Mouse (Mus musculus) forebrain, embryonic 10.5 days (tissue): Measurements from ENCODE around the gene Cdk14. TPM values are rescaled to one million over a fixed set of nuclear protein-coding genes. Genes with fewer than 3 reads are reported as not detected.

Experiments
- DNase-seq: peaks from one replicate; pipeline ENCODE4 v3.0.0-alpha.2; 2017; ENCODE audit warnings: low spot score; ENCODE audit errors: extremely low spot score
- H3K27ac ChIP-seq: fragments of 300-500 bp; sonication (generic); 2 replicates; pipeline ENCODE4 v1.5.1; 2016; ENCODE audit warnings: mild to moderate bottlenecking
- H3K27me3 ChIP-seq: fragments of 300-500 bp; sonication (generic); 2 replicates; pipeline ENCODE4 v1.6.1; 2016; ENCODE audit warnings: mild to moderate bottlenecking; ENCODE audit not compliant: poor library complexity, severe bottlenecking
- H3K36me3 ChIP-seq: fragments of 300-500 bp; sonication (generic); replicated peaks from 2 replicates; pipeline ENCODE4 v1.6.1; 2016; ENCODE audit warnings: mild to moderate bottlenecking, moderate library complexity
- H3K4me1 ChIP-seq: fragments of 300-500 bp; sonication (generic); 2 replicates; pipeline ENCODE4 v1.6.1; 2016
- H3K4me3 ChIP-seq: fragments of 300-500 bp; sonication (generic); 2 replicates; pipeline ENCODE4 v1.5.1; 2016; ENCODE audit warnings: mild to moderate bottlenecking, moderate library complexity
- H3K9me3 ChIP-seq: fragments of 300-500 bp; sonication (generic); 2 replicates; pipeline ENCODE4 v1.6.1; 2016; ENCODE audit warnings: mild to moderate bottlenecking, moderate library complexity
- WGBS: fragments of 180-500 bp; shearing (Covaris S2); methylation state at CpG from one replicate; pipeline ENCODE4 v1.1.7; 2016; 5-methylcytosine and 5-hydroxymethylcytosine counted together
- polyA plus RNA-seq: library from polyadenylated mRNA; unstranded; fragments of >200 nt; fragmentation: Nextera tagmentation; extraction: Ambion mirVana; gene quantifications from 2 replicates; pipeline ENCODE4 v1.2.1, GENCODE M21; 2016

Gene Cdk14
- polyA plus RNA-seq, 1 experiment from 2014 or later, result 9.5 TPM

DNA sequence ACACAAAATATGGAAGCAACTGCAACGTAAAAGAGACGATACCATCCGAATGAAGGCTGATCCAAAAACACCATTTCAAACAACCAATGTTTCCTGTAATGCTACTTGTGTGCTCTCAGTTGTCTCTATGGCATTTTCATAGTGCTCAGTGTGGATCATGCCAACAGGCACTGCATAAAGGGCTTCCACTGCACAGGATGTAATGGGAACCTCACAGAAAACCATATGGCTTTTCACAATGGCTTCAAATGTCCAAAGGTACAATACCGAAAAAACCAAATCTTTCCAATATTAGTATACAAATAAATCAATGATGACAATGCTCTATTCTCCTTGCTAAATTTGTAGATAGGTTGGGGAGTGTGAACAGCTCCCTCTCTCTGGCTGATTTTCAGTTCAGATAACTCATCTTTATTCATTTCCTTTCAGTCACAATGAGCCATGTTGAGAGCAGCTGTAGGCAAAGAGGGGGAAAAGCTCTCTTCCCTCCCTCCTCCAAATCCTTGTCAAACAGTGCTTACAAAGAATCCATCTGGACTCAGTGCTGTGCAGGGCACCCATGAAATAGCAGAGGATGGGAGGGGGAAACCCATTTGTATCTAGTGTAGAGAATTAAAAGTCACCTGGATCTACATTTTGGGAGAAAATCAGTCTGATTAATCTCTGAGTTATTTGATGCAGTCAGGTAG lies 568.7 kb downstream of the Cdk14 start:
- no peak for DNase-seq
- Histone ChIP-seq H3K36me3 (no peaks in the 10 kb centered on the region), H3K4me1 (no peaks in the 10 kb centered on the region; the same call in 1 of the 2 replicates), H3K27ac (no peak overlapping the region), H3K9me3 (no peaks in the 10 kb centered on the region), H3K4me3 (no peak overlapping the region), H3K27me3 (no peaks in the 10 kb centered on the region)
- WGBS, result 97% methylated on average over 4 of the region's 4 CpGs

DNA sequence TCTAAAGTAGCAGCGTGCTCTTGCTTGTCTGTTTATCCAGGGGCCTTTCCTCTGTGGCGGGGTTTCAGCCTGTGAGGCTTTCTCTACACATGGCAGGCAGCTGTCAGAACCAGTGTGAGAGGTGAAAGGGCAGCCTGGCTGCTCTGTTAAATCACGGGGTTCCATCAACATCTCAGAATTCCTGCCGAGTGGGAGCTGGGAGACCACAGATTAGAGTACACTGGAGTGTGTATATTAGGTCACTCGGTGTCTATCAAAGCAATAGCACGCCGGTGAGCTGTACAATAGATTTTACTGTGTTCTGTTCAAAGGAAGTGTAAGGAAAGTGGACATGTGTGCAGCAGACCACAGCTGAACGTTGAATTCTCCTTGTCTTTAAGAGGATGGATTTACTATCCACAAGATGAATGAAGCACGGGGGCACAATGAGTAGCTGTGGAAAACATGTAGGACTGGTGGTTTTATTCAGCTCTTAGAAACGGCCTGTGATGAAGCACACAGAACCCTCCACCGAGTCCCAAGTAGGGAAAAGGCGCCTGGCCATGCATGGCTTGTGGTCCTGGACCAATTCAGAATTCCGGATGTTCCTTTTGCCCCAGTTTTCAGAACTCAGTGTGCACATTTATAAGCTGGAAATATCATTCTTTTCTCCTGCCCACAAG lies 585.2 kb downstream of the Cdk14 start:
- H3K4me3 ChIP-seq, result no peak overlapping the region
- peak; percentile 51 for DNase-seq
- no peaks in the 10 kb centered on the region for H3K36me3 ChIP-seq
- H3K27me3 ChIP-seq, result no peaks in the 10 kb centered on the region
- H3K9me3 ChIP-seq, result no peaks in the 10 kb centered on the region
- 32% methylated on average over 13 of the region's 13 CpGs for WGBS
- peak overlapping the region; percentile 77 for H3K27ac ChIP-seq
- H3K4me1 ChIP-seq, result peaks cover 36% of the 10 kb centered on the region

- H3K27me3 ChIP-seq, result no peaks in the 10 kb centered on the region
- no peaks in the 10 kb centered on the region for H3K36me3 ChIP-seq
- 73% methylated on average over 11 of the region's 11 CpGs for WGBS
- no peaks in the 10 kb centered on the region for H3K9me3 ChIP-seq
- no peak for DNase-seq
- H3K27ac ChIP-seq, result no peak overlapping the region
- no peak overlapping the region for H3K4me3 ChIP-seq
- H3K4me1 ChIP-seq, result peaks cover 36% of the 10 kb centered on the region
Measured at GRCm38 (mm10) chr5:4833940-4834339, 586.2 kb downstream of the Cdk14 start.

- Histone ChIP-seq H3K27me3 (no peaks in the 10 kb centered on the region), H3K36me3 (no peaks in the 10 kb centered on the region), H3K4me3 (no peak overlapping the region), H3K4me1 (peaks cover 12% of the 10 kb centered on the region), H3K27ac (no peak overlapping the region), H3K9me3 (no peaks in the 10 kb centered on the region)
- 97% methylated on average over 2 of the region's 2 CpGs for WGBS
- DNase-seq, result no peak
Measured at GRCm38 (mm10) chr5:4826886-4827285, 593.2 kb downstream of the Cdk14 start.

GRCm38 (mm10) chr5:4825951-4826350 lies 594.2 kb downstream of the Cdk14 start:
- H3K9me3 ChIP-seq, result no peaks in the 10 kb centered on the region
- H3K27ac ChIP-seq, result peak overlapping the region; percentile 4; the same call in 1 of the 2 replicates
- 83% methylated on average over 7 of the region's 7 CpGs for WGBS
- H3K36me3 ChIP-seq, result no peaks in the 10 kb centered on the region
- no peaks in the 10 kb centered on the region for H3K27me3 ChIP-seq
- DNase-seq, result no peak
- peaks cover 21% of the 10 kb centered on the region for H3K4me1 ChIP-seq
- H3K4me3 ChIP-seq, result no peak overlapping the region

- Histone ChIP-seq H3K4me3 (no peak overlapping the region), H3K27ac (no peak overlapping the region), H3K27me3 (no peaks in the 10 kb centered on the region), H3K9me3 (no peaks in the 10 kb centered on the region), H3K36me3 (no peaks in the 10 kb centered on the region), H3K4me1 (peaks cover 26% of the 10 kb centered on the region)
- DNase-seq, result no peak
- WGBS, result 94% methylated on average over 4 of the region's 4 CpGs
Measured at GRCm38 (mm10) chr5:4825076-4825475, 595.0 kb downstream of the Cdk14 start.

GRCm38 (mm10) chr5:4824171-4824570 lies 595.9 kb downstream of the Cdk14 start:
- no peak for DNase-seq
- no peaks in the 10 kb centered on the region for H3K27me3 ChIP-seq
- H3K9me3 ChIP-seq, result no peaks in the 10 kb centered on the region
- H3K27ac ChIP-seq, result no peak overlapping the region
- H3K4me1 ChIP-seq, result peaks cover 26% of the 10 kb centered on the region
- H3K36me3 ChIP-seq, result no peaks in the 10 kb centered on the region
- H3K4me3 ChIP-seq, result no peak overlapping the region
- 80% methylated on average over 1 of the region's 1 CpGs for WGBS

- Histone ChIP-seq H3K4me3 (peak overlapping the region; percentile 36; the same call in 1 of the 2 replicates), H3K27me3 (no peaks in the 10 kb centered on the region), H3K9me3 (no peaks in the 10 kb centered on the region), H3K36me3 (no peaks in the 10 kb centered on the region), H3K4me1 (peaks cover 26% of the 10 kb centered on the region), H3K27ac (peak overlapping the region; percentile 81)
- WGBS, result 29% methylated on average over 2 of the region's 2 CpGs
- no peak for DNase-seq
Measured at GRCm38 (mm10) chr5:4822041-4822440, 598.1 kb downstream of the Cdk14 start.

- H3K9me3 ChIP-seq, result no peaks in the 10 kb centered on the region
- H3K36me3 ChIP-seq, result no peaks in the 10 kb centered on the region
- H3K4me3 ChIP-seq, result peak overlapping the region; percentile 36
- H3K27ac ChIP-seq, result peak overlapping the region; percentile 81
- peak; percentile 44 for DNase-seq
- H3K4me1 ChIP-seq, result peaks cover 26% of the 10 kb centered on the region
- 16% methylated on average over 8 of the region's 8 CpGs for WGBS
- no peaks in the 10 kb centered on the region for H3K27me3 ChIP-seq
Measured at GRCm38 (mm10) chr5:4821368-4821771, 598.7 kb downstream of the Cdk14 start.

DNA sequence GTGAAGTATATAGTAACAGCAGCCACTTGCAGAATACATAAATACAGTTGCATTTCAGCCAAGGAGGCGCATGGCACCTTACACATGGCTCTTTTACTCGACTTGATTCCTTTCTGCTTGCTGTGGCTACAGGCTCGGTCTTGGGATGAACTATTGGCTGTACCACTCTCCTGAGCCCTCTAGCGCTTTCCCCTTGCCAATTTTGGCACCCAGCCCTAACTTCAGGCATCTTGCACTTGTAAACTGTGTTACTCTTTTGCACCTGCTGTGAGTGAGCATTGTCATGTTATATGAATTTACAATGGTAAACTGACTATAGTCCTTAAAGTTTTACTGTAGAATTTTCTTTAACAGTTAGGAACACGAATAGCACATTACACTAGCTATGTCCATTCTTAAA lies 603.1 kb downstream of the Cdk14 start:
- no peak for DNase-seq
- no peaks in the 10 kb centered on the region for H3K9me3 ChIP-seq
- WGBS, result 86% methylated on average over 5 of the region's 5 CpGs
- no peak overlapping the region for H3K4me3 ChIP-seq
- no peaks in the 10 kb centered on the region for H3K27me3 ChIP-seq
- no peak overlapping the region for H3K27ac ChIP-seq
- peaks cover 29% of the 10 kb centered on the region for H3K4me1 ChIP-seq
- H3K36me3 ChIP-seq, result no peaks in the 10 kb centered on the region

- DNase-seq, result no peak
- H3K4me1 ChIP-seq, result peaks cover 26% of the 10 kb centered on the region
- no peak overlapping the region for H3K27ac ChIP-seq
- H3K9me3 ChIP-seq, result no peaks in the 10 kb centered on the region
- H3K36me3 ChIP-seq, result no peaks in the 10 kb centered on the region
- H3K27me3 ChIP-seq, result no peaks in the 10 kb centered on the region
- no peak overlapping the region for H3K4me3 ChIP-seq
- WGBS, result 89% methylated on average over 7 of the region's 7 CpGs
Measured at GRCm38 (mm10) chr5:4814465-4815204, 605.5 kb downstream of the Cdk14 start.

- 96% methylated on average over 7 of the region's 7 CpGs for WGBS
- Histone ChIP-seq H3K27me3 (no peaks in the 10 kb centered on the region), H3K4me1 (peaks cover 32% of the 10 kb centered on the region), H3K4me3 (no peak overlapping the region), H3K9me3 (no peaks in the 10 kb centered on the region), H3K36me3 (no peaks in the 10 kb centered on the region), H3K27ac (no peak overlapping the region)
- no peak for DNase-seq
Measured at GRCm38 (mm10) chr5:4813357-4813756, 606.8 kb downstream of the Cdk14 start.
